Mouse (Mus musculus): ENCODE measurements around the gene Zfp292.
A peak's percentile ranks its signal among the peaks of the same experiment; 100 is the strongest.

Gene Zfp292

GRCm38 (mm10) chr4:34797294-34797983, 85.3 kb downstream of the Zfp292 start:
- no peak for DNase-seq (ENCODE audit: low spot score in 2 of 2)

GRCm38 (mm10) chr4:34796294-34796693, 86.5 kb downstream of the Zfp292 start:
- DNase-seq (ENCODE audit: low spot score in 2 of 2) = no peak

GRCm38 (mm10) chr4:34786476-34786875, 96.3 kb downstream of the Zfp292 start:
- DNase-seq (ENCODE audit: low spot score in 2 of 2) = no peak

GRCm38 (mm10) chr4:34785646-34786045, 97.1 kb downstream of the Zfp292 start:
- DNase-seq (ENCODE audit: low spot score in 2 of 2) = no peak

- DNase-seq (ENCODE audit: low spot score in 2 of 2) = no peak
Observed at GRCm38 (mm10) chr4:34784865-34785264, 97.9 kb downstream of the Zfp292 start.

- no peak for DNase-seq (ENCODE audit: low spot score in 2 of 2)
Observed at GRCm38 (mm10) chr4:34782730-34783129, 100.0 kb downstream of the Zfp292 start.

GRCm38 (mm10) chr4:34777677-34778527, 104.9 kb downstream of the Zfp292 start, which contains the start of gene Smim8:
Smim8 (minus strand) TSS chr4:34778423.
- DNase-seq (ENCODE audit: low spot score in 2 of 2) = peak; percentile 84 to 92

GRCm38 (mm10) chr4:34771652-34772371, 110.9 kb downstream of the Zfp292 start:
- DNase-seq (ENCODE audit: low spot score in 2 of 2) = no peak

GRCm38 (mm10) chr4:34756163-34756562, 126.6 kb downstream of the Zfp292 start, which contains the start of gene Gm136:
Gm136 (minus strand) TSS chr4:34756263.
- DNase-seq (ENCODE audit: low spot score in 2 of 2) = no peak

Data from urinary bladder, postnatal 4 days (tissue).